Mouse (Mus musculus) layer of hippocampus, postnatal 14 days (tissue): ENCODE results near the gene Lgals4. TPM values are rescaled to one million over a fixed set of nuclear protein-coding genes. Genes with fewer than 3 reads are reported as not detected.
"Not testable (repeated sequence)": the region's sequence is repeated elsewhere in the genome, so short reads cannot be mapped to it uniquely, and the experiment has no call there.

Experiments
- DNase-seq, 2 experiments: peaks; one replicate each; pipeline ENCODE4 v3.0.0; 2021 to 2022; ENCODE audit warnings: low spot score in 2 of 2, mixed read lengths in 1 of 2
- total RNA-seq, 2 experiments: library from RNA; stranded (reverse); gene quantifications; 2 replicates each; pipeline ENCODE4 v1.2.3; 2021

Lgals4 gene
- total RNA-seq, 2 experiments from 2014 or later, result 3.9 to 4.2 TPM

- DNase-seq, result no peak
Measured at GRCm38 (mm10) chr7:28863540-28863939, 29.9 kb downstream of the Lgals4 start, which contains the start of gene Lgals7. Lgals7 (plus strand) TSS chr7:28863853.

DNA sequence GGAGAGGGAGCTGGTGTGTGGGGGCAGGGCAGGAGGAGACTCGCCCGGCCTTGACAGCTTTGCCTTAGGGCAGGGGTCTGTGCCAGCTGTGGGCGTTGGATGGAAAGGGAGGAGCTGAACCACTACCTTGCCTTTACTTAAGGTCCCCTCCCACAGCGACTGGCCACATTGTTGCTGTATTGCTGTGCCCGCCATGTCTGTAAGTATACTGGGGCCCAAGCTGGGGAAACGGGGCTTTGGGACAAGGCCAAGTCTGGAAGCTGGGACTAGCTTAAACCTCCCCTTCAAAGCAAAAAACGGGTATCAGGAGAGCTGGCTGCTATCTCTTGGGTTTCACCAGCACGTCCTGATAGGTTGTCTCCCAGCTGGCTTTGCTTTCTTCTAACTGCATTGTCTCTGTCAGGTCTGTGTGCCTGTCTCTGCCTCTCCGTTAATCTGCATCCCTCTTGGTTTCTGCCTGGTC, 30.7 kb downstream of the Lgals4 start:
- no peak for DNase-seq

DNA sequence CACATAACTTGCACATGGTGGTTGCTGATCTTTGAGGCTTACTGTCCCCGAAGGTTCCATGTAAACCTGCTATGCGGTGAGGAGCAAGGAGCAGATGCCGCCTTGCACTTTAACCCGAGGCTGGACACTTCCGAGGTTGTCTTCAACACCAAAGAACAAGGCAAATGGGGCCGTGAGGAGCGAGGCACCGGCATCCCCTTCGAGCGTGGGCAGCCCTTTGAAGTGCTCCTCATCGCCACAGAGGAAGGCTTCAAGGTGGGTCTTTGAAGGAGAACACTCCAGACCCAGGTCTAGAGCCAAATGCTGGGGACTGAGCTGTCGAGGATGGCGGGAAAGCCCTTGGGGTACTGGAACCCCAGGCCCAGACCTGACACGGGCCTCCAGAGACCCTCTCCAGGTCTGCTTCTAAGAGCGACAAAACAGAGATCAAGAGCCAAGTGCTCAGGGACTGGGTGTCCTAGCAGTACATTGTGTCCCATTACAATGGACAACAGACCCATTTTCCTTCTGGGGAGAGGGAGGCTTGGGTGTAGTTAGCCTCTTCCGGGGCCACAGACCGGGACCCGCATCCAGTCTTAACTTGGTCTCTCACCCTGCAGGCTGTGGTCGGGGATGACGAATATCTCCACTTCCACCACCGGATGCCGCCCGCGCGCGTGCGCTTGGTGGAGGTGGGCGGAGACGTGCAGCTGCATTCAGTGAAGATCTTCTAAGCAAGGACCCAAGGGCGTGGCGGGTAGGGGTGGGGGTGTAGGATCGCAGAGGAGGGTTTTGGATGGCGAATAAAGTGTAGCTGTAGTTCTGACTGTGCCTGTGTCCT, 32.0 kb downstream of the Lgals4 start:
- DNase-seq, result peak; percentile 46 to 56

DNA sequence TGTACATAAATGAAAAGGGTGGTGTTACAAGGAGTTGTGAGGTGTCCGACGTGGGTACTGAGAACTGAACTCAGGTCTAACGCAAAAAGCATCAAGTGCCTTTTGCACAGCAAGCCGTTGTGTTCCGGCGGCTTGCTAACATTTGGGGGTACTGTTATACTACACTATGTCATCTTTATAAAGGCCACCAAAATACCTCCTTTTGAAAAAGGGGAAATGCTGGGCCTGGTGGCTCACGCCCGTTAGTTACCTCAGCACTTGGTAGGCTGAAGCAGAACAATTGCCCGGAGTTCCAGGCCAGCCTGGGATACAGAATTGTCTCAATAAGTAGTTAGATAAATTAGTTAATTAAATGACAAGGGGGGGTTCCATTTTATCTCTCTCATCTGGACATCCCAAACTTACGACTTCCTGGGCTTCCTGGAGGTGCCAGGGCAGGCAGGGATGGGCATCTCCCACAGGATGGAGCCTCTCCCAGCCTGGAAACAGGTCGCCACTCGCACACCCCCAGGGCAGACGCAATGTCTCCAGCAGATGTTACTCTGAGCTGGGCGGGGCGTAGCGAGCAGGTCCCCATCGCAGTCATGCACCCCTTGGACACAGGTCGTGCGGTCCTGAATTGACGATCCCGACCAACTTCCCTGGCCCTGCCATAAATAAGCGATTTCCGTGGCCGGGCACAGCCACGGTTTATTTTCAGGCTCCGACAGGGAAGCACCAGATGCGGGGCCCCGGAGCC, 33.3 kb downstream of the Lgals4 start:
- DNase-seq, result no peak

GRCm38 (mm10) chr7:28867508-28868340, 34.1 kb downstream of the Lgals4 start:
- peak; percentile 54 to 67 for DNase-seq

- DNase-seq, result no peak
Measured at GRCm38 (mm10) chr7:28870901-28871664, 37.4 kb downstream of the Lgals4 start.

DNA sequence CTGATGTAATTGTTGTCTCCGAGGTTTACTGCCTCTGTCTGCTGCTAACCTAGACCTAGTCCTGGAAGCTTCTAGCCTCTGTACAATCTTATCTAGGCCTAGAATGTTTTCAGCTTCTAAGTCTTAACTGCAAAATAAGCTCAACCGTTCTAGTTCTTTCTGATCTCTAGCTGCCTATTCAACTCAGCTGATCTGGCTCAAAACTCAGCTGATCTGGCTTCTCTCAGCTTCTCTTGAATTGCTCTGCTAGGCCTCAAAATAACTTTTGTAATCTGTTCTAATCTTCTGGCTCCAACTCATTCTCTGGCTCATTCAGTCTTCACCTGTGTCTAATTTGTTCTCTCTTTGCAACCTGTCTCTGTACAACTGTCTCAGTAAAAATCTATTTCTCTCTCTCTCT, 40.9 kb downstream of the Lgals4 start:
- DNase-seq, result no peak

- DNase-seq, result no peak
Measured at GRCm38 (mm10) chr7:28876099-28876498, 42.4 kb downstream of the Lgals4 start.

GRCm38 (mm10) chr7:28877155-28877554, 43.5 kb downstream of the Lgals4 start:
- DNase-seq, result no peak

GRCm38 (mm10) chr7:28877856-28878255, 44.2 kb downstream of the Lgals4 start:
- DNase-seq, result no peak

DNA sequence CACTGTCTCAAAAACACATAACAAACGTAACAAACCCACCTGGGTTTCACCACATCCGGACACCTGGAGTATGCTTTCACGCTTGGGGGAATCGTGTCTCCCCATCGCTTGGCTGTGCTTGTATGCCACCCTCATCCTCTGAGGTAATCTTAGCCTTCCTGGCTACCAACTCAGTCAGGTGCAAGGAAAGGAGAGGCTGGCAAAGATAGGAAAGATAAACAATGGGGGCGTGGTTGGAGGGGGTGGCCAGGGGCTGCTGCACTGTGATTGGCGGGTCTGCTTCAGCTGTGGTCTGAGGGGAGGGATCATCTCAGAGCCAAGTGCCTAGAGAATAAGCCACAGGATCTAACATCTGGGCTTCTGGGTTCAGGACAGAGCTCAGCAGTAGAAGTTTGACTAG, 46.0 kb downstream of the Lgals4 start:
- no peak for DNase-seq

DNA sequence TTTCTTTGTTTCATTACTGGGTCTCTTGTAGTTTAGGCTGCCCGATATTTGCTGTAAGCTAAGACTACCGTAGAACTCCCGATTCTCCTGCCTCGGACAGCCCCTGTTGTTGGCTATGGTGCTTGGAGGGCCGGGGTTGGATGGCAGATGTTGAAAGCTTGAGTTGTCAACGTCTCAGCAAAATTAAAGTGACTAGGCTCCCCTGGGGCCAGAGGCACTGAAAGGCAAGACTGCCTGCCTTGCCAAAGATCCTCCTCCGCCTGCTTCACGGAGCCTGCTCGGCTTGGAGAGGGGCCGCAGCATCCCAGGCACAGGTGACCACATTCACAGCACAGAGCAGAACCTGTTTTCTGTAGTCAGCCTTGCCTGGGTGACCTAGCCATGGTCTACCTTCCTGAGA, 46.9 kb downstream of the Lgals4 start:
- no peak for DNase-seq

DNA sequence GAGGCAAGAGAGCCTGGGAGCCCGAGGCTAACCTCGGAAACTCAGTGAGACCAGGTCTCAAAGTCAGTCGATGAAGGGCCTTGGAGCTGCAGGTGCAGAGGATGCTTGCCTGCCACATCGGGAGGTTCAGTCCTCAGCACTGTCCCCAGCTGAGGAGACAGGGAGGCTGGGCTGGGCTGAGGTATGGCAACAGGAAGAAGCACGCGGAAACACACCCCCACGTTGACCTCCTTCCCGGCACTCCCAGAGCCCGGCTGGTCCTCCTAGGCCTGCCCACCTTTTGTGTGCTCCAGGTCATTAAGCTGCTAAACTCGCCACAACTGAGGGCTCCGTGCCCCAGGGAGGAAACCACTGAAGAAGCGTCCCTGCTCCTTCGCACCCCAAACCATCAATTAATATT, 47.5 kb downstream of the Lgals4 start, which contains the start of gene Capn12:
TSS of gene Capn12 (plus strand) at position 224 of the 400 bp plus-strand sequence.
- no peak for DNase-seq

DNA sequence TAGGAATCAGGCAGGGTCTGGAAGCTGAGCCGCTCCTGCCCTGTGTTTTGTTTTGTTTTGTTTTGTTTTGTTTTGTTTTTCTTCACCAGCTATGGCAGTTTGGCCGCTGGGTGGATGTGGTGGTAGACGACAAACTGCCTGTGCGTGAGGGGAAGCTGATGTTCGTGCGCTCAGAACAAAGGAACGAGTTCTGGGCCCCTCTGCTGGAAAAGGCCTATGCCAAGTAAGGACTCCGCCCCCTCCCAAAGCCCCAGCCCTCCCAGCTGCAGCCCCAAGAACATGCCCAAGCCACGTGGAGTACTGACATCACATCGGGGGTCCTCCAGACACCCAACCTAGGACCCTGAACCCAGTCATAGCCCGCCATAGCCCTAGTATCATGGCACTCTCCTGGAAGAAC, 49.4 kb downstream of the Lgals4 start:
- DNase-seq, result no peak

DNA sequence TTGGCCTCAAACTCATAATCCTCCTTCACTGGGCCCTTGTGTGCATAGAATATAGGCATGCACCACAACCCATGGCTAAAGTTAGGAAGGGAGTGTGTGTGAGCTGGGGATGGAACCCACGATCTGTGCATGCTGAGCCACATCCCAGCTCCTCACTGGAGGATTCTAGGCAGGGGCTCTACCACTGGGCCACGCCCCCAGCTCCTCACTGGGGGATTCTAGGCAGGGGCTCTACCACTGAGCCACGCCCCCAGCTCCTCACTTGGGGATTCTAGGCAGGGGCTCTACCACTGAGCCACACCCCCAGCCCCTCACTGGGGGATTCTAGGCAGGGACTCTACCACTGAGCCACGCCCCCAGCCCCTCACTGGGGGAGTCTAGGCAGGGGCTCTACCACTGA, 50.0 kb downstream of the Lgals4 start:
- DNase-seq, result not testable (repeated sequence)

GRCm38 (mm10) chr7:28886486-28886885, 52.8 kb downstream of the Lgals4 start:
- no peak for DNase-seq

GRCm38 (mm10) chr7:28888701-28889161, 55.1 kb downstream of the Lgals4 start:
- DNase-seq, result no peak
